Mouse (Mus musculus) fat pad, adult 2 months (tissue): ENCODE results near the gene Gm28635.

Experiments used
- DNase-seq: peaks from one replicate; pipeline ENCODE4 v3.0.0-alpha.2; 2011; ENCODE audit warnings: low read depth, low spot score; ENCODE audit errors: extremely low read depth

The Gm28635 gene

GRCm38 (mm10) chr2:84592801-84593200 is 85.0 kb downstream of the Gm28635 start:
- DNase-seq: no peak

- no peak for DNase-seq
These were observed 92.1 kb downstream of the Gm28635 start for GRCm38 (mm10) chr2:84585700-84586099.

GRCm38 (mm10) chr2:84582286-84582685 is 95.6 kb downstream of the Gm28635 start:
- DNase-seq: no peak

- DNase-seq: no peak
These were observed 96.6 kb downstream of the Gm28635 start for GRCm38 (mm10) chr2:84581208-84581607.

GRCm38 (mm10) chr2:84579311-84579710 is 98.5 kb downstream of the Gm28635 start:
- no peak for DNase-seq

- no peak for DNase-seq
These were observed 103.7 kb downstream of the Gm28635 start for GRCm38 (mm10) chr2:84574130-84574529.

GRCm38 (mm10) chr2:84556888-84557514 is 120.8 kb downstream of the Gm28635 start:
- DNase-seq: no peak
